Mouse (Mus musculus) heart, embryonic 15.5 days (tissue): ENCODE results near the gene Fastkd3. TPM values are rescaled to one million over a fixed set of nuclear protein-coding genes. Genes with fewer than 3 reads are reported as not detected.
"Not testable (repeated sequence)": the region's sequence is repeated elsewhere in the genome, so short reads cannot be mapped to it uniquely, and the experiment has no call there.

Experiments used
- ATAC-seq: fragments of 200-750 bp; cut with Nextera tagmentation; replicated peaks from 2 replicates; pipeline ENCODE4 v1.8.0; 2017; ENCODE audit warnings: low read depth, moderate TSS enrichment; ENCODE audit not compliant: insufficient number of reproducible peaks, insufficient read depth, low FRiP score
- H3K27ac ChIP-seq: fragments of 300-500 bp; sonication (generic); 2 replicates; pipeline ENCODE4 v1.5.1; 2015; ENCODE audit warnings: mild to moderate bottlenecking, inconsistent platforms
- H3K27me3 ChIP-seq: fragments of 300-500 bp; sonication (generic); 2 replicates; pipeline ENCODE4 v1.6.1; 2015; ENCODE audit warnings: inconsistent platforms
- H3K36me3 ChIP-seq: fragments of 300-500 bp; sonication (generic); 2 replicates; pipeline ENCODE4 v1.6.1; 2015; ENCODE audit warnings: mild to moderate bottlenecking, inconsistent platforms
- H3K4me1 ChIP-seq: fragments of 300-500 bp; sonication (generic); replicated peaks from 2 replicates; pipeline ENCODE4 v1.6.1; 2015; ENCODE audit warnings: inconsistent platforms
- H3K4me2 ChIP-seq: fragments of 300-500 bp; sonication (generic); 2 replicates; pipeline ENCODE4 v1.6.1; 2015; ENCODE audit warnings: inconsistent platforms, mild to moderate bottlenecking, moderate library complexity
- H3K4me3 ChIP-seq: fragments of 300-500 bp; sonication (generic); 2 replicates; pipeline ENCODE4 v1.5.1; 2015; ENCODE audit warnings: mild to moderate bottlenecking, inconsistent platforms
- H3K9ac ChIP-seq: fragments of 300-500 bp; sonication (generic); 2 replicates; pipeline ENCODE4 v1.6.1; 2015; ENCODE audit warnings: mild to moderate bottlenecking, inconsistent platforms
- H3K9me3 ChIP-seq: fragments of 300-500 bp; sonication (generic); replicated peaks from 2 replicates; pipeline ENCODE4 v1.6.1; 2016; ENCODE audit warnings: inconsistent platforms
- WGBS: fragments of 180-500 bp; shearing (Covaris S2); methylation state at CpG from one replicate; pipeline ENCODE4 v1.1.7; 2015; ENCODE audit warnings: mixed read lengths; 5-methylcytosine and 5-hydroxymethylcytosine counted together
- polyA plus RNA-seq: library from polyadenylated mRNA; unstranded; fragments of >200 nt; fragmentation: Nextera tagmentation; extraction: Ambion mirVana; gene quantifications from 2 replicates; pipeline ENCODE4 v1.2.1, GENCODE M21; 2015

The Fastkd3 gene
- polyA plus RNA-seq: 16.7 and 20.5 TPM in 2 replicates

GRCm38 (mm10) chr13:68581747-68582516, at the start of gene Fastkd3, which contains the start of gene Mtrr:
TSS of gene Fastkd3 (plus strand) at chr13:68582234.
TSS of gene Mtrr (minus strand) at chr13:68582149.
- peaks cover 9% of the 10 kb centered on the region for H3K4me1 ChIP-seq
- peaks cover 36% of the 10 kb centered on the region for H3K36me3 ChIP-seq
- peak within 1 kb of the TSS; percentile 98 for H3K4me3 ChIP-seq
- H3K4me2 ChIP-seq: peak within 1 kb of the TSS; percentile 89
- no peaks in the 10 kb centered on the region for H3K27me3 ChIP-seq
- H3K9me3 ChIP-seq: no peaks in the 10 kb centered on the region
- WGBS: under 1% methylated on average over 81 of the region's 81 CpGs
- peak; percentile 99 for ATAC-seq
- H3K27ac ChIP-seq: peak within 1 kb of the TSS; percentile 87
- H3K9ac ChIP-seq: peak within 1 kb of the TSS; percentile 89

- H3K9me3 ChIP-seq, H3K36me3 ChIP-seq, ATAC-seq, H3K27me3 ChIP-seq, H3K4me3 ChIP-seq, H3K27ac ChIP-seq, H3K4me1 ChIP-seq, H3K9ac ChIP-seq, H3K4me2 ChIP-seq: not testable (repeated sequence)
- WGBS: 35% methylated on average over 6 of the region's 6 CpGs
Measured at GRCm38 (mm10) chr13:68553391-68553790, 28.6 kb upstream of the Fastkd3 start.

GRCm38 (mm10) chr13:68568110-68568509, 13.9 kb upstream of the Fastkd3 start:
- no peak overlapping the region for H3K4me3 ChIP-seq
- H3K4me2 ChIP-seq: no peak overlapping the region
- H3K4me1 ChIP-seq: peaks cover 18% of the 10 kb centered on the region
- no peak overlapping the region for H3K27ac ChIP-seq
- H3K9ac ChIP-seq: no peak overlapping the region
- H3K9me3 ChIP-seq: no peaks in the 10 kb centered on the region
- H3K27me3 ChIP-seq: no peaks in the 10 kb centered on the region
- no peak for ATAC-seq
- H3K36me3 ChIP-seq: peaks cover 69% of the 10 kb centered on the region
- 90% methylated on average over 9 of the region's 9 CpGs for WGBS

GRCm38 (mm10) chr13:68568548-68568947, 13.5 kb upstream of the Fastkd3 start:
- 82% methylated on average over 11 of the region's 11 CpGs for WGBS
- H3K4me2 ChIP-seq: no peak overlapping the region
- H3K36me3 ChIP-seq: peaks cover 64% of the 10 kb centered on the region
- H3K9me3 ChIP-seq: no peaks in the 10 kb centered on the region
- H3K4me3 ChIP-seq: no peak overlapping the region
- ATAC-seq: no peak
- H3K9ac ChIP-seq: no peak overlapping the region
- no peaks in the 10 kb centered on the region for H3K27me3 ChIP-seq
- H3K4me1 ChIP-seq: peaks cover 22% of the 10 kb centered on the region
- no peak overlapping the region for H3K27ac ChIP-seq

- Histone ChIP-seq H3K27ac (no peak overlapping the region), H3K36me3 (peaks cover 56% of the 10 kb centered on the region)
Measured at GRCm38 (mm10) chr13:68569589-68570336, 12.3 kb upstream of the Fastkd3 start.

GRCm38 (mm10) chr13:68572247-68572646, 9.8 kb upstream of the Fastkd3 start:
- H3K9me3 ChIP-seq: no peaks in the 10 kb centered on the region
- H3K9ac ChIP-seq: no peak overlapping the region
- peak overlapping the region; percentile 87 for H3K27ac ChIP-seq
- peak overlapping the region; percentile 38 for H3K4me2 ChIP-seq
- H3K4me3 ChIP-seq: no peak overlapping the region
- no peaks in the 10 kb centered on the region for H3K27me3 ChIP-seq
- H3K36me3 ChIP-seq: peaks cover 46% of the 10 kb centered on the region
- WGBS: 31% methylated on average over 19 of the region's 19 CpGs
- H3K4me1 ChIP-seq: peaks cover 31% of the 10 kb centered on the region
- ATAC-seq: peak; percentile 84

More at GRCm38 (mm10) chr13:68569589-68570336, 12.3 kb upstream of the Fastkd3 start:
- H3K27me3 ChIP-seq: no peaks in the 10 kb centered on the region
- H3K4me1 ChIP-seq: peaks cover 31% of the 10 kb centered on the region
- H3K4me2 ChIP-seq: no peak overlapping the region
- no peaks in the 10 kb centered on the region for H3K9me3 ChIP-seq
- WGBS: 67% methylated on average over 17 of the region's 17 CpGs
- no peak overlapping the region for H3K9ac ChIP-seq
- no peak for ATAC-seq
- no peak overlapping the region for H3K4me3 ChIP-seq

- H3K27ac ChIP-seq: peak overlapping the region; percentile 87
- H3K9ac ChIP-seq: peak overlapping the region; percentile 28; the same call in 1 of the 2 replicates
- no peaks in the 10 kb centered on the region for H3K9me3 ChIP-seq
- 46% methylated on average over 10 of the region's 10 CpGs for WGBS
- ATAC-seq: peak; percentile 83
- no peak overlapping the region for H3K4me3 ChIP-seq
- peak overlapping the region; percentile 38 for H3K4me2 ChIP-seq
- peaks cover 42% of the 10 kb centered on the region for H3K36me3 ChIP-seq
- peaks cover 31% of the 10 kb centered on the region for H3K4me1 ChIP-seq
- no peaks in the 10 kb centered on the region for H3K27me3 ChIP-seq
Measured at GRCm38 (mm10) chr13:68572966-68573913, 8.8 kb upstream of the Fastkd3 start.

- no peak overlapping the region for H3K9ac ChIP-seq
- no peak for ATAC-seq
- no peaks in the 10 kb centered on the region for H3K9me3 ChIP-seq
- no peak overlapping the region for H3K4me3 ChIP-seq
- H3K27me3 ChIP-seq: no peaks in the 10 kb centered on the region
- H3K27ac ChIP-seq: no peak overlapping the region
- no peak overlapping the region for H3K4me2 ChIP-seq
- H3K4me1 ChIP-seq: peaks cover 31% of the 10 kb centered on the region
- peaks cover 37% of the 10 kb centered on the region for H3K36me3 ChIP-seq
- 78% methylated on average over 4 of the region's 4 CpGs for WGBS
Measured at GRCm38 (mm10) chr13:68574398-68574797, 7.6 kb upstream of the Fastkd3 start.

- no peak overlapping the region for H3K4me3 ChIP-seq
- peaks cover 23% of the 10 kb centered on the region for H3K36me3 ChIP-seq
- no peaks in the 10 kb centered on the region for H3K27me3 ChIP-seq
- no peak overlapping the region for H3K27ac ChIP-seq
- H3K9me3 ChIP-seq: no peaks in the 10 kb centered on the region
- no peak for ATAC-seq
- no peak overlapping the region for H3K9ac ChIP-seq
- peaks cover 21% of the 10 kb centered on the region for H3K4me1 ChIP-seq
- H3K4me2 ChIP-seq: no peak overlapping the region
- 79% methylated on average over 7 of the region's 7 CpGs for WGBS
Measured at GRCm38 (mm10) chr13:68577945-68578344, 4.1 kb upstream of the Fastkd3 start.

GRCm38 (mm10) chr13:68581086-68581740, 821 bp upstream of the Fastkd3 start:
- Histone ChIP-seq H3K36me3 (peaks cover 36% of the 10 kb centered on the region), H3K4me3 (peak overlapping the region; percentile 98), H3K27me3 (no peaks in the 10 kb centered on the region)

More at GRCm38 (mm10) chr13:68581086-68581740, 821 bp upstream of the Fastkd3 start:
- peak overlapping the region; percentile 87 for H3K27ac ChIP-seq
- no peaks in the 10 kb centered on the region for H3K9me3 ChIP-seq
- peaks cover 9% of the 10 kb centered on the region for H3K4me1 ChIP-seq
- ATAC-seq: no peak
- peak overlapping the region; percentile 89 for H3K4me2 ChIP-seq
- WGBS: 26% methylated on average over 14 of the region's 14 CpGs
- peak overlapping the region; percentile 89 for H3K9ac ChIP-seq
